Mouse (Mus musculus): ENCODE data around the gene Dtnb.
"Not testable (repeated sequence)": the region's sequence is repeated elsewhere in the genome, so short reads cannot be mapped to it uniquely, and the experiment has no call there.

The Dtnb gene

GRCm38 (mm10) chr12:3660985-3661635 is 88.9 kb downstream of the Dtnb start:
- DNase-seq = peak; percentile 8

GRCm38 (mm10) chr12:3662660-3663059 is 90.5 kb downstream of the Dtnb start:
- no peak for DNase-seq

GRCm38 (mm10) chr12:3663386-3663785 is 91.2 kb downstream of the Dtnb start:
- no peak for DNase-seq

- no peak for DNase-seq
These were observed 97.8 kb downstream of the Dtnb start for GRCm38 (mm10) chr12:3669971-3670381.

GRCm38 (mm10) chr12:3671117-3671516 is 98.9 kb downstream of the Dtnb start:
- DNase-seq = no peak

GRCm38 (mm10) chr12:3672786-3673185 is 100.6 kb downstream of the Dtnb start:
- DNase-seq = no peak

GRCm38 (mm10) chr12:3673886-3674285 is 101.7 kb downstream of the Dtnb start:
- no peak for DNase-seq

- DNase-seq = no peak
These were observed 102.7 kb downstream of the Dtnb start for GRCm38 (mm10) chr12:3674913-3675312.

GRCm38 (mm10) chr12:3680721-3681120 is 108.5 kb downstream of the Dtnb start:
- DNase-seq = no peak

GRCm38 (mm10) chr12:3683041-3683440 is 110.9 kb downstream of the Dtnb start:
- DNase-seq = no peak

- no peak for DNase-seq
These were observed 114.3 kb downstream of the Dtnb start for GRCm38 (mm10) chr12:3686419-3686940.

- DNase-seq = not testable (repeated sequence)
These were observed 118.8 kb downstream of the Dtnb start for GRCm38 (mm10) chr12:3690926-3691529.

GRCm38 (mm10) chr12:3692795-3693392 is 120.7 kb downstream of the Dtnb start:
- no peak for DNase-seq

GRCm38 (mm10) chr12:3695741-3696501 is 123.7 kb downstream of the Dtnb start:
- peak; percentile 34 for DNase-seq

GRCm38 (mm10) chr12:3700503-3700902 is 128.3 kb downstream of the Dtnb start:
- no peak for DNase-seq

GRCm38 (mm10) chr12:3702903-3703302 is 130.7 kb downstream of the Dtnb start:
- DNase-seq = no peak

GRCm38 (mm10) chr12:3719151-3719721 is 147.1 kb downstream of the Dtnb start:
- no peak for DNase-seq

GRCm38 (mm10) chr12:3720527-3720926 is 148.3 kb downstream of the Dtnb start:
- DNase-seq = no peak

GRCm38 (mm10) chr12:3723762-3724161 is 151.6 kb downstream of the Dtnb start:
- no peak for DNase-seq

- DNase-seq = no peak
These were observed 152.7 kb downstream of the Dtnb start for GRCm38 (mm10) chr12:3724822-3725370.

GRCm38 (mm10) chr12:3729521-3730075 is 157.4 kb downstream of the Dtnb start:
- DNase-seq = no peak

GRCm38 (mm10) chr12:3732623-3733265 is 160.6 kb downstream of the Dtnb start:
- no peak for DNase-seq

Data from thymus, postnatal 25 days (tissue).